Mouse (Mus musculus): Measurements from ENCODE around the gene Gpx1.

The Gpx1 gene

DNA sequence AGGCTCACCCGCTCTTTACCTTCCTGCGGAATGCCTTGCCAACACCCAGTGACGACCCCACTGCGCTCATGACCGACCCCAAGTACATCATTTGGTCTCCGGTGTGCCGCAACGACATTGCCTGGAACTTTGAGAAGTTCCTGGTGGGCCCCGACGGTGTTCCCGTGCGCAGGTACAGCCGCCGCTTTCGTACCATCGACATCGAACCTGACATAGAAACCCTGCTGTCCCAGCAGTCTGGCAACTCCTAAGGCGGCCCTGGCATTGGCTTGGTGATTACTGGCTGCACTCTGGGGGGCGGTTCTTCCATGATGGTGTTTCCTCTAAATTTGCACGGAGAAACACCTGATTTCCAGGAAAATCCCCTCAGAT lies 1.2 kb downstream of the Gpx1 start:
- no peak for DNase-seq (ENCODE audit: low spot score)

DNA sequence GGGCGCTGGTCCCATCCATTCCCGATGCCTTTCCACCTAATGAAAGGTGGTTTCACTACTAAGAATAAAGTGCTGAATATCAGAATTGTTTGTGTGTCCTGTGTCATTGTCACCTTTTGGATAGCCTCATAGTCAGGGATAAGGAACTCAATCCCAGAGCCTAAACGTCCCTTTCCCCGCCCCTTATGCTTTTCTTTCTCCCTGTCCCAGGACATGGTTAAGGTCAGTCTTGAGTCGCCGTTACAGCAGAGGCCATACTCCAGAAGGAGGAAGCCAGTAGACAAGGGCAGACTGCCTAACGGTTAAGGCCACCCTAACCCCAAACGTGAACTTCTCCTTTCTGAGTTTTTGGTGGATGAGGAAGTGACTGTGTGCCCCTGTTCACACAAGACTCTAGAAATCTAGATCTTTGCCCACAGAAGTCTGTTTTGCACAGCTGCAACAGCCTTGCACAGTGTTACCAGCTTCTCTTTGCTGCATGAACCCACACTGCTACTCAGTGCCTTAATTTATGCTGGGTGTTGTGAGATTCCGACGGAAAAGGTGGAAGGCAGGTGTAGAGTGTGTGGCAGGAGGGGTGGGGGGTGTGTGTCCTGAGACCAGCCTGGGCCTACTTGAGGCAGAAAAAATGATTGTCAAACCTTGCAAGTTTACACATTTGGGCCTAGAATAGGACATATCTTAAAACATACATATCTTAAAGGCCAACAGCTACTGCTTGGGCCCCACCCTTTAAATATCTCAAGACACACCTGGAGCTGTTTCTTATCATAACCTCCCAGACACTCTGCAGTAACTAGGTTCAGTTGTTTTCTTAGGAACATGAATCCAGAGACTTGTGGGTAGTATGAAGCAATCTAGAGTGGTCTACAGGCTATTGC lies 1.8 kb downstream of the Gpx1 start:
- DNase-seq (ENCODE audit: low spot score) = no peak

DNA sequence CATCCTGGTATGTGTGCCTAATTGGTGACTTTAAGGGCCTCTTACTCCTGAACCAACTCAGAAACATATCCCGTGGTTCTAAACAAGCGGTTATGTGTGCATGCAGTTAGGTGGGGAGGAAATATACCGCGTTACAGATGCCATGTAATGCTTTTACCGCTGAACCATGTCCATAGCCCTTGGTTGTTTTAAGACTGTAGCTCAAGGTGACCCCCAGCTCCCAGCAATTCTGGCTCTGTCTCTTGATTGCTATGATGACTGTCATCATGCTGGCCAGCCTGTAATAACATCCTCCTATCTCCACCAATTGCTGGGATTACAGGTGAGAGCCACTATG lies 2.4 kb downstream of the Gpx1 start:
- DNase-seq (ENCODE audit: low spot score) = no peak

DNA sequence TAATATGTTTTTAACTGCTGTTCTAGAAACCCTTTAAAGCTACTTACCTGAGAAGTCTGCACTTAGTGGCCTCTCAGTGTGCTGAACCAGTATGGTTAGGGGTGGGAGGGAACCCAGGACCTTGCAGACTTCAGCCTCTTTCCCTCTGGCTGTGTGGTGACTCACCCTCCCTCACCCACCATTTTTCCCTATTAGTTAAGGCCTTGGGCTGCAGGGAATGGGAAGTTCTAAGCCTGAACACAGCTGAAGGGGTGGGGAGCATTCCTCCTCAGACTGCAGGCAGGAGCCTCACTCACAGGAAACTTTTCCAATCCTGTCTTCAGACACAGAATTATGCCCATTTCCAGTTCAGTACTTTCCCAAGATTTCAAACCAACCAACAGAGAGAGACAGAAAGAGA lies 3.1 kb downstream of the Gpx1 start:
- no peak for DNase-seq (ENCODE audit: low spot score)

DNA sequence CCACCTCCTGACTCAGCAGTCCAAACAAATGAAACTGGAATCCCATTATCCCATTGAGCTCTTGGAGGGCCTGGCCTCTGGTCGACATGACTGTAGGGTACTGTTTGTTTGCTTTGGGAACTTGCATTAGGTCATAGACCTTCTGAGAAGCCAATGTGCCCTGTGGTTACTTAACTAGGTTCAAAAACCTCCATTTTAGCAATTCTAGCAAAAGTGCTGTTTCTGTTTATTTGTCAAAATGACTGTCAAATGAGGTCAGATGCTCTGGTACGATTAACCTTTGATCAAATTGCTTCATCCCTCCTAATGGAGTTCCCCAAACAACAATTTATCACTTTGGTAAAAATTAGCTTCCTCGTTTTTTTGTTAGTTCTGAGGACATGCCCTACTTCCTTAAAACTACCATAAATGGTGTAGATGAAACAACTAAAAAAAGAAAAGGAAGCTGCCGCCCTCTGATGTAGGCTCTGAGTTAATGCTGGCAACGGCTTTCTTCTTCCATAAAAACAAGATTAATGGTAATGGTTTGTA lies 3.7 kb downstream of the Gpx1 start:
- DNase-seq (ENCODE audit: low spot score) = no peak

DNA sequence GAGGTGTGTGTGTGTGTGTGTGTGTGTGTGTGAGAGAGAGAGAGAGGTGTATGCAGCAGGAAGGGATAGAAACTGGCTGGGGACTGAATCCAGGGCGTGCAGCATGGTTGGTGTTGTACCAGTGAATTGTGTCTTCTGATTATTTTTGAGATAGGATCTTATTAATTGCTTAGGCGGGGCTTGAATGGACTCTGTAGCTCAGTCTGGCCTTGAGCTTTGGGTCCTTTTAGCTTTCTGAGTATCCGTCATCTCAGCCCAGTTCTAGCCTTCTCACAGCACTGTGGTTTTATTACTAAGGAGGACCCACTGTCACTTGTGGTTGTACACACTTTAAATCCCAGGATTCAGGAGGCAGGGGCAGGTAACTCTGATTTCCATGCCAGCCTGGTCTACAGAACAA lies 4.6 kb downstream of the Gpx1 start:
- no peak for DNase-seq (ENCODE audit: low spot score)

DNA sequence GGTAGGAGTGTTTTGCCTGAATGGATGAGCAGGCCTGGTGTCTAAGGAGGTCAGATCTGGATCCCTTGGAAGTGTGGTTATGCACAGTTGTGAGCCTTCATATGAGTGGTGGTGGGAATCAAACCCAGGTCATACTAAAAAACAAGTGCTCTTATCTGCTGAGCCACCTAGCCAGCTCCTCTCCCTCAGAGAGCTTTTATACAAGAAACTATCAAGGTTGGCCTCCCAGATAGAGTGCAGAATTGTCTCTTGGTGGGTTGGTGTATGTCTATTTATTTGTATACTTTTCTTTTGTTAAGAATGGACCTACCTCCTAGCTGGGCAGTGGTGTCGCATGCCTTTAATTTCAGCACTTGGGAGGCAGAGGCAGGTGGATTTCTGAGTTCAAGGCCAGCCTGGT lies 5.1 kb downstream of the Gpx1 start:
- DNase-seq (ENCODE audit: low spot score) = no peak

DNA sequence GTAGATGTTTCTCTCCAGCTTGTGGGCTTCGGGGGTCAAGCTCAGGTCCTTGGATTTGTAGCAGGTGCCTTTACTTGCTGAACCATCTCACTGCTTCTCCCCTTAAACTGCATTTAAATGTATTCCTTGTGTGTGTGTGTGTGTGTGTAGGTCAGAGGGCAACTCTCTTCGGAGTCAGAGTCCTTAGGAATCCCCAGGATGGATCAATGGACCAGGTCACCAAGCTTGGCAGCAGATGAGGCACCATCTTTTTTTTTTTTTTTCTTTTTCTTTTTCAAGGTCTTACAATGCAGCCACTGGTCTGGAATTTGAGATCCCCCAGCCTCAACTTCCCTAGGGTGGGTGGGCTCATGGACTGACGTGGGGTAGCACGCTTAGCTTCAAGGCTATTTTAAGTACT lies 5.8 kb downstream of the Gpx1 start:
- no peak for DNase-seq (ENCODE audit: low spot score)

DNA sequence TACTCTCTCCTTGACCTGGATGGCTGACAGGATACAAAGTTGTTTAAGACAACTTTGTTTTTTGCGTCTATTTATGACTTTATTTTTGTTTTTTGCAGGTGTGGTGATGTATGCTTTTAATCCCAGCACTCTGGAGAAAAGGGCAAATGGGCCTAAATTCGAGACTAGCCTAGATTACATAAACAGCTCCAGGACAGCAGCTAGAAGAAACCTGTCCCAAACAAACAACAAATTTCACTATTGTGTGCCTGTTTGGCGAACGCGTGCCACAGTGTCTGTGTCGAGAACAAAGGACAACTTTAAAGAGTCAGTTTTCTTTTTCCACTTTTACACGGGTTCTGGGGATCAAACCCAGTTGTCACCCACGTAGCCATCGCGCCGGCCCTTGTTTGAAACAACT lies 8.3 kb downstream of the Gpx1 start:
- no peak for DNase-seq (ENCODE audit: low spot score)

DNA sequence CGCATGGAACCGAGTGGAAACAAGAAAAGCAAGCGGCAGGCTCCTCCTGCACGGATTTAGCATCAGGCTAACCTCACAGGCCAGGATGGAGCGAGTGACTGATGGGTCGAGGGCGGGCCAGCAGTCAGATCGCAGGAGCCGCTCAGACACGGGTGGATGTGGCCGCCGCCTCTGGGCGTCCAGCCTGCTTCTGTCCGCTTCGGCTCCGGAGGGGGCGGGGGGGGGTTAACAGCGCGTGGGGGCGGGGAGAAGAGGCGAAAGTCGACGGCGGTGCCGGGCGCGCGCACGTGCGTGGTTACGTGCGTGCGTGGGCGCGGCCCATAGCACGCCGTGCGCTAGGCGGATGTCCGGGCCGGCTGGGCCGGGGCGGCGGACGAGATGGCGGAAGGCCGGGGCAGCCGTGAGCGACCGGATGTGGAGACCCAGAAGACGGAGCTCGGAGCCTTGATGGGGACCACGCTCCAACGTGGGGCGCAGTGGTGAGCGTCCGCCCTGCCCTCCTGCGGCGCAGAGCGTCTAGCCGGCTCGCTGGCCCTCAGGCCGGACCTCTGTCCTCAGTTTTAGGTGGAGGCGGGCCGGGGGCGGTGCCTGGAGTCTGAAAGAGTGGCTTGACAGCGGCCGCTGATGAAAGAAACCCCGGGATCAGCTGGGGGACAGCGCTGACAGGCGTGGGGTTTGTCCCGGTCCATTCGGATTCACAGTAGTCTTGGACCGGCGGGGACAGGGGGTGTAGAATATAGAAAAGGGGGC lies 9.0 kb downstream of the Gpx1 start, which contains the start of gene Usp4:
TSS of gene Usp4 (plus strand) at position 314 of the 750 bp plus-strand sequence.
- DNase-seq (ENCODE audit: low spot score) = peak; percentile 89

DNA sequence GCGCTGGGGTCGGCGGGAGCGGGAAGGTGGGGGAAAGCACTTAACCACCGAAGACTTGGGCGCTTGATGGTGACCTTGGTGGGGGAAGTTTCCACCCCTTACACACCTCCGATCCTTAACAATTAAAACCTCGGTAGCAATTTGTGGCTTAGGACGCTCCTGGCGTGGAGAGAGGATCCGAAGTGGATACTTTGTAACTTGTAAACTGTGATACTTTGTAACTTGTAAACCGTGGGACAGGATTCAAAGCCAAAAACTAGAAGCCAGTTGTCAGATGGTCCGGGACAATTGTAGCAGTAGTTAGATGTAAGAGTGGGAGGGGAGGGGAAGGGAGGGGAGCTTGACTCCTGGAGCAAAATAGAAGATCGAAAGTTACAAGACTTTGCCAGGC lies 9.6 kb downstream of the Gpx1 start:
- DNase-seq (ENCODE audit: low spot score) = no peak

DNA sequence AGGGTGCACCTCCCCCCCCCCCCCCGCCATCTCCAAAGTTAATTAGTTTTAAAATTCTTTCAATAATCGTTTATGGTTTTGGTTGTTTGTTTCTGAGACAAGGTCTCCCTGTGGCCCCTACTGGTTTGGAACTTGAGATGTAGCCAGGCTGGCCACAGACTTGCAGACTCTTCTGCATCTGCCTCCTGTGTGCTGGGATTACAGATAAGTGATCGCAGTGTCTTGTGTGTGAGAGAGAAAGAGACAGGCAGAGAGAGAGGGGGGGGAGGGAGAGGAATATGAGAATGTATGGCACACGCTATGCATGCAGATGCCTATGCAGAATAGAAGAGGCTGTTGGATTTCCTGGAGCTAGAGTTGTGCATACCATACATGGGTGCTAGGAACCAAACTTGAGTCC lies 11.0 kb downstream of the Gpx1 start:
- no peak for DNase-seq (ENCODE audit: low spot score)

DNA sequence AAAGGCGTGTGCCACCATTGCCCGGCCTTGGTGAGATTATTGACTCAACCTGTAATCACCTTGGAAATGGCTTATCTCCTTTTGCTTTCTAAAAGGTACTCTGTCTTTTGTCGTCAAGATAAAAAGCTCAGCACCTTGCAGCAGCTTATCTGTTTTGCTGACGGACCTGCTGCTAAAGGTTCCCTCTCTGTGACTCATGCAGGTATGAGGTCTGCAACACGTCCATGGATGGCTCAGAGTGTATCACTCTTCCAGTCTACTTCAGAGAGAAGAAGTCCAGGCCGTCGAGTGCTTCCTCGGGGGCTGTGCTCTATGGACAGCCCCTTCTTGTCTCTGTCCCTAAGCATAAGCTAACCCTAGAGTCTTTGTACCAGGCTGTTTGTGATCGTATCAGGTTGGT lies 39.5 kb downstream of the Gpx1 start:
- no peak for DNase-seq (ENCODE audit: low spot score)

DNA sequence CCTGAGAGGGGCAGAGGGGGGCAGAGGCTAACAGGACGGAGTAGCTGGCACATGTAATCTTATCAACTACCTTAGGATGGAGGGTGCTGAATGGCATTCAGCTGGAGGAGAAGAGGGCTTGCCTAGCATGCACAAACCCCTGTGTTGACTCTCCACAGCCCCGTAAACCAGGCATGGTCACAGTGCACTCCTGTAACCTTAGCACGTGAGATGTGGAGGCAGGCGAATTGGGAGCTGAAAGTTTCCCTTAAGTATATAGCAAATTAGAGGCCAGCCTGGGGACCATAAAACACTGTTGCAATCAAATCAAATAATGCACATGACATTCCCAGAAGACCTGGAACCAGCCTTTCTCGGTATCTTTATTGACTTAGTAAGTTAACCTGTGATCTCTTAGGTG lies 40.0 kb downstream of the Gpx1 start:
- no peak for DNase-seq (ENCODE audit: low spot score)

DNA sequence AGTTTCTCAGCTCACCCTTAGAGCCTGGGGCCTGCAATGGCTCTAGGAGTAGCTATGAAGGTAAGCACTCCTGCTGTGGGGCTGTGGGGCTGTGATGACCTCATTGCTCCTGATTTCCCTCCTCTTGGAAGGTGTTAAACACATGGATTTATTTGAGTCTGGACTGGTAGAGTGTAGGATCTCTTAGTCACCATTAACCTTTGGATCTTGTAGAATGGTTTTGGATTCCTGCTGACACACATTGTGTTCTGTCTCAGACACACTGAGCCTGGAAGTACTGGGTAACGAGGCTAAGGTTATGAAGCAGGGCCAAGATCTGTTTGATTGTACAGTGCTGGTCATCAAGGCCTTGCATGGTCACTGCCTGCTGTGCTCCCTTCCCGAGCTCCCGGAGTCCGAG lies 40.6 kb downstream of the Gpx1 start:
- DNase-seq (ENCODE audit: low spot score) = no peak

DNA sequence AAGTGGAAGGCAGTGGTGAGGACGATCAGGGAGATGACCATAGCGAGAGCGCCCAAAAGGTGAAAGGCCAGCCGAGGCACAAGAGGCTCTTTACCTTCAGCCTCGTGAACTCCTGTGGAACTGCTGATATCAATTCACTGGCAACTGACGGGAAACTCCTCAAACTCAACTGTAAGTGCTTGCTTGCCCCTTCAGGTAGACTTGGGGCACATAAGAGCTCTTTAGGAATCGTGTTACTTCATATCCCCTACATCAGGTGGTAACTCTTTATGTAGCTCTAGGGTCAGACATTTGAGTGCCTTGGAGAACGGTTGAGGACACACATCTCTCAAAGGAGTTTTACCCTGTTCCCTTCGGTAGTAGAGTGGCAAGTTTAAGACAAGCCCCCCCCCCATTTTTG lies 42.7 kb downstream of the Gpx1 start:
- DNase-seq (ENCODE audit: low spot score) = no peak

DNA sequence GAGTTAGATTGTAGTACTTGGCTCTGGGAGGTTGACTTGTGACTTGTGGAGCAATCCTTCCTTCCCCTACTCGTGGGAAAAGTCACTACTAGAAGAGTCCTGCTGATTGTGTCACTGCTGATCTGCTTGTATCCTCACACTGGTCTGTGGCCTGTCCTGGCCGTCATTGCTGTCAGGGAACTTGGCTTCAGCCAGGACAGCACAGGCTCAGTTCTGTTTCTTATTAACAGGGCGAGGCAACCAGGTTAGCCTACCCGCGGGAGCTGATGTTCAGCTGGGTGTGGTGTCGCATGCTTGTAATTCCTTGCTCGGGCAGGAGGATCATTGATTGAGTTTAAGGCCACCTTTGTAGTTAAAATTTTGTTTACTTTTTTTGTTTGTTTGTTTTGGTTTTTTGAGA lies 46.3 kb downstream of the Gpx1 start:
- DNase-seq (ENCODE audit: low spot score) = no peak

DNA sequence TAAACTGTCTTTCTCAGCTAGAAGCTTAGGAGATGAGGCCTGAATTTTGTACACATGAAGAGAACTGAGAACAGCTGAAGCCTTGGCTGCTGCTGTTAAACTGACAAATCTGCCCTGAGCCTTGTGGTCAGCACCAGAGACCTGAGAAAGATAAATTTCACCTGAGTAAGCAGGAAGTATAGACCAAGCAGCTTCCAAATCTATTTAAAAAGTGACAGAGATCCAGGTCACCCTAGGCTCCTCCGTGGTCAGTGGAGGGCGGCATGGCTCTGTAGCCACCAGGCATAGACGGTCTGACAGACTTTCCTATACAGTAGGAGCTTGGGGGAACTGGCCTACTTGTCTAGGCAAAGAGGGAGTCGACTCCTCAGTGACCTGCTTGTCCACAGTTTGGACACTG lies 48.1 kb downstream of the Gpx1 start:
- DNase-seq (ENCODE audit: low spot score) = no peak

DNA sequence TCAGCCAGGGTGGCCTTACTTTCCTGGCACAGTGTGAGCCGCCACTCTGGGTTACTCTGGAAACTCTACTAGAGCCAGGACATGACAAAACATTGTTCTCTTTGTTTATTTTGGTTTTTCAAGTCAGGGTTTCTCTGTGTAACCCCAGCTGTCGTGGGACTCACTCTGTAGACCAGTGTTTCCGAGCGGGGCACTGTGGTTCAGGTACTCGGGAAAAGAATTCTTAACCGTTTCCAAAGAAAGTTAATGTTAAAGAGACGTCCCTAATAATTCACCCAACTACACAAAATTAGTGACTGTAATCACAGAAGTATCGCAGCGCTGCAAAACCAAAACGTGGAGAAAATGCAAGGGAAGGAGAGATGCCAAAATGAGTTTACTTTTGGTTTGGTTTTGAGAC lies 49.9 kb downstream of the Gpx1 start:
- no peak for DNase-seq (ENCODE audit: low spot score)

DNA sequence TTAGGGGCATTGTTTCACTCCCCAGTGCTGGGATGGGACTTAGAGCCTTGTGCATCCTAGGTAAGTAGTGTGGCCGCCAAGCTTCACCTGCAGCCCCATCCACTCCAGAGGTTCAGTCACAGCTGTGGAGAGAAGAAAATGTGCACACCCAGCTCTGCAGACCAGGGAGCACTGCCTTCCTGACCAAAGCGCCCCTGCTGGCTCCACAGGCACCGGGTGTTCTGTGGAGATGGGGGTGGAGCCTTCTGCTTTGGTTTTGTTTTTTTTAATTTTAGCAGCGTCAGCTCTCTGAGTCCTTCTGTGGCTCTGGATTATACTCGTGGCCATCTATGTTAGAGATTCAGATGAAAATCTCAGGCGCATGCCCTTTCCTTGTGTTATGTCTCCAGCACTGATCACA lies 50.5 kb downstream of the Gpx1 start:
- DNase-seq (ENCODE audit: low spot score) = no peak
